Mouse (Mus musculus) hindbrain, embryonic 11.5 days (tissue): ENCODE data around the gene Prkar1a. TPM values are rescaled to one million over a fixed set of nuclear protein-coding genes. Genes with fewer than 3 reads are reported as not detected.

Experiments used
- ATAC-seq: fragments of 200-750 bp; cut with Nextera tagmentation; 2 replicates; pipeline ENCODE4 v1.8.0; 2017; ENCODE audit warnings: mild to moderate bottlenecking, moderate TSS enrichment, moderate library complexity; ENCODE audit not compliant: low FRiP score
- DNase-seq: peaks from one replicate; pipeline ENCODE4 v3.0.0-alpha.2; 2015; ENCODE audit warnings: low spot score
- H3K27ac ChIP-seq: fragments of 300-500 bp; sonication (generic); 2 replicates; pipeline ENCODE4 v1.5.1; 2014; ENCODE audit warnings: mild to moderate bottlenecking, low read depth, low read length
- H3K27me3 ChIP-seq: fragments of 300-500 bp; sonication (generic); 2 replicates; pipeline ENCODE4 v1.6.1; 2014; ENCODE audit warnings: mild to moderate bottlenecking, low read length, moderate library complexity, mixed read lengths; ENCODE audit not compliant: control insufficient read depth, insufficient read depth
- H3K36me3 ChIP-seq: fragments of 300-500 bp; sonication (generic); 2 replicates; pipeline ENCODE4 v1.6.1; 2014; ENCODE audit warnings: mild to moderate bottlenecking, low read length, moderate library complexity, mixed read lengths; ENCODE audit not compliant: control insufficient read depth, insufficient read depth
- H3K4me1 ChIP-seq: fragments of 300-500 bp; sonication (generic); replicated peaks from 2 replicates; pipeline ENCODE4 v1.6.1; 2014; ENCODE audit warnings: low read length, mixed read lengths; ENCODE audit not compliant: control insufficient read depth, insufficient read depth
- H3K4me2 ChIP-seq: fragments of 300-500 bp; sonication (generic); replicated peaks from 2 replicates; pipeline ENCODE4 v1.6.1; 2014; ENCODE audit warnings: mild to moderate bottlenecking, low read depth, low read length
- H3K4me3 ChIP-seq: fragments of 300-500 bp; sonication (generic); 2 replicates; pipeline ENCODE4 v1.5.1; 2014; ENCODE audit warnings: low read depth, low read length
- H3K9ac ChIP-seq: fragments of 300-500 bp; sonication (generic); 2 replicates; pipeline ENCODE4 v1.6.1; 2014; ENCODE audit warnings: low read depth, low read length
- H3K9me3 ChIP-seq: fragments of 300-500 bp; sonication (generic); 2 replicates; pipeline ENCODE4 v1.6.1; 2016; ENCODE audit warnings: low read length; ENCODE audit not compliant: control insufficient read depth
- WGBS: fragments of 180-500 bp; shearing (Covaris S2); extraction: QIAGEN DNeasy Blood & Tissue Kit; methylation state at CpG from one replicate; pipeline ENCODE4 v1.1.7; 2014; 5-methylcytosine and 5-hydroxymethylcytosine counted together
- polyA plus RNA-seq: library from polyadenylated mRNA; unstranded; fragments of >200 nt; fragmentation: Nextera tagmentation; extraction: Ambion mirVana; gene quantifications from 2 replicates; pipeline ENCODE4 v1.2.1, GENCODE M21; 2014

The Prkar1a gene
- polyA plus RNA-seq, 1 experiment from 2014 or later: 411 TPM

DNA sequence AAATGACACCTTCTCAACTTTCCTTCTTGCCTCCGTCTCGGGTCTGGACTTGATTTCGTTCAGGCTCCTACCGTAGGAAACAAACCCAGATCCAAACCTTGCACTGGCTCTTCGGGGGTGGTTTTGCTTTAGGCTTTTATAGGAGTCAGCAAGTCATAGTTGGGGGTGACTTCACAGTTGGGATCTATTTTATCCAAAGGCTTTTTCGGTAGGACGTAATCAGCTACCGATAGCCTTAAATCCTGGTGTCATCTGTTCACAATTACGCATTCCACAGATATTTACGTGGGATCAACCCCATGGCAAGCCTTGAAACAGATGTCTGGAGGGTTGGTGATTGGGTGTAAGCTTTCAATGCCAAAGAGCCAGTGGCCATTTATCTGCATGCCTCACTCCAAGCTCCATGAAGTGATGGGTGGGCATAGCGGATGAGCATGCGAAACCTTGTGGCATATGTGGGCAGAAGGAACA, 66.1 kb downstream of the Prkar1a start:
- no peak overlapping the region for H3K27ac ChIP-seq
- no peak overlapping the region for H3K9ac ChIP-seq
- no peak overlapping the region for H3K4me3 ChIP-seq
- H3K4me2 ChIP-seq: no peak overlapping the region
- DNase-seq: no peak
- H3K36me3 ChIP-seq: no peaks in the 10 kb centered on the region
- WGBS: 76% methylated on average over 12 of the region's 12 CpGs
- no peaks in the 10 kb centered on the region for H3K4me1 ChIP-seq
- H3K9me3 ChIP-seq: no peaks in the 10 kb centered on the region
- no peaks in the 10 kb centered on the region; the same call in 1 of the 2 replicates for H3K27me3 ChIP-seq
- ATAC-seq: no peak

DNA sequence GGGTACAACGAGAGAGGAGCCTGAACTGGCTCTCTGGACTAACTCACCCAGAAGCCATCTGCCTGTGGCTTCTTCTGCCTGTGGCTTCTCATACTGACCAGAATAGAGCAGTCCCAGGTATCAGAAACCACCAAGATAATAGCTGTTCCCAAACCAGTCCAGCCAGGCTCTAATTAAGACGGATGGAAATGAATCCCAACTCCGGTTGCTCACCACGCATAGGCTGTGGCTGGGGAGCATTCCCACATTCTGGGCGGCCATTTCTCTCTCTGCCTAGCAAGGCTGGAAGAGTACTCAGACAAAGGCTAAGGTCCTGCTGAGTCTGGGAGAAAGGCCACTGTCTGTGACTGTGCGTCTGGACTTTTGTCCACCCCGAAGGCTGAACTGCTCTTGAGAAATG, 67.8 kb downstream of the Prkar1a start:
- DNase-seq: no peak
- H3K4me3 ChIP-seq: no peak overlapping the region
- H3K9ac ChIP-seq: no peak overlapping the region
- no peaks in the 10 kb centered on the region for H3K36me3 ChIP-seq
- no peak for ATAC-seq
- 70% methylated on average over 7 of the region's 7 CpGs for WGBS
- H3K27ac ChIP-seq: no peak overlapping the region
- no peak overlapping the region for H3K4me2 ChIP-seq
- peaks cover 11% of the 10 kb centered on the region for H3K27me3 ChIP-seq
- H3K4me1 ChIP-seq: peaks cover 5% of the 10 kb centered on the region
- no peaks in the 10 kb centered on the region for H3K9me3 ChIP-seq

DNA sequence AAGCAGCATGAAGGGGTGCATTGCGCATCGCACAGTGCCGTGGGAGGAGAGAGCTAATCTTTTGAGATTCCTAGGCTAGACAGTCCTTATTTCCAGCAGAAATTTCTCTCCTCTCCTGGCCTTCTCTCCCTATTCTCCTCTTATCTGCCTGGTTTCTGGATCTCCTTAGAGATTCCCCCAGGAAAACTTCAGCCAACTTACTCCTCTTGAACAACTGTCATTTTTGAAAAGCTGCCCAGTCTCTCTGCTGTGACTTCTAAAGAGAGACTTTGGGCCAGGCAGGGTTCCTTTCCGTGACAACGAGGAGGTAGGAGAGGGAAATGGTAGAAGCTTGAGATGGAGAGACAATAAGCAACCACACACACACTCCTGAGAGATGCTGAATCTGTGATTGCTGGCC, 68.2 kb downstream of the Prkar1a start:
- Histone ChIP-seq H3K9ac (no peak overlapping the region), H3K4me3 (no peak overlapping the region), H3K36me3 (no peaks in the 10 kb centered on the region), H3K27me3 (peaks cover 12% of the 10 kb centered on the region), H3K9me3 (no peaks in the 10 kb centered on the region), H3K27ac (no peak overlapping the region), H3K4me1 (peaks cover 5% of the 10 kb centered on the region), H3K4me2 (no peak overlapping the region)
- ATAC-seq: no peak
- no peak for DNase-seq
- WGBS: 86% methylated on average over 5 of the region's 5 CpGs

DNA sequence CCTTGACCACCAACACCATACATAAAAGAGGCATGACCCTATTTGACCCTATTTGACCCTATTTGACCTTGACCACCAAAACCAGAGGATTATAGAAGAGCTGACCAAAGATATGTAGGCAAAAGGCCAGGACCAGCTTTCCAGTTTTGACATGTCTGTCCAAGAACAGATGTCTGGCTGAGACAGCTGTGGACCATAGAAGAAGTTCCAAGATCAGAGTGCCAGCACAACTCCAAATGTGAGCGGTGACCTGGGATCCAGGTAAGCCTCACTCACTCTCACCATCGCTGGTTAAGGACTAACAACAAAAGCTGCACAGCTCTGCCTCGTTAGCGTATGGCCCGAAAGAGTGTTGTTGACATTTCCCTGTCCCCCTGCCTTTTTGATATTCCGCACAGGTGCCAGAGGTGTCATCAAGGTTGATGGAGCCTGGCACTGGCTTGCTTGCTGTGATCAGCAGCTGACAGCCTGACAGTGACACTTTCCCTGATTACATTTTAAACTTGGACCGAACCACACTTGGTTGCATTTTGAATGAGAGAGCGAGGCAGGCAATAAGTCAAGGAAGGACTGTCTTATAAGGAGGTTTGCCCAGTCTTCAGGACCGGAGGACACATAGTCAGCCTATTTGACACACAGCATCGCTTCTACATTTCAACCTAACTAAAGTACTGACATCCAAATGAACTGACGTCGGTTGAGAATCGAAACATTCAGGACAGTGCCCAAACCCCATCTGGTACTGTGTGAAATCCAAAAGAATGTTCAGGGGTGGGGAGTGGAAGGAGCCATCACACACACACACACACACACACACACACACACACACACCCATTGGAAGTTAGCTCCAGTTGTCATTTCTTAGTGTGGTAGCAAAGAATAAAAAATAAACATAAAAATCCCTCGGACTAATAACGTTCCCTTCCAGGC, 69.0 kb downstream of the Prkar1a start:
- Histone ChIP-seq H3K9me3 (no peaks in the 10 kb centered on the region), H3K27ac (no peak overlapping the region), H3K4me1 (peaks cover 5% of the 10 kb centered on the region), H3K4me2 (no peak overlapping the region), H3K9ac (no peak overlapping the region), H3K27me3 (peaks cover 12% of the 10 kb centered on the region), H3K4me3 (no peak overlapping the region), H3K36me3 (no peaks in the 10 kb centered on the region)
- WGBS: 89% methylated on average over 15 of the region's 15 CpGs
- DNase-seq (no peak), ATAC-seq (no peak)

Other genes starting within 250 kb of the Prkar1a start
- gene 9930022D16Rik, start 235.5 kb upstream of the Prkar1a start, polyA plus RNA-seq: not detected in 2 replicates
- gene Amz2, start 223.5 kb upstream of the Prkar1a start, polyA plus RNA-seq: 49.9 and 50.4 TPM in 2 replicates
- gene Arsg, start 176.0 kb upstream of the Prkar1a start, polyA plus RNA-seq: 3.1 and 4.2 TPM in 2 replicates
- gene Slc16a6, start 175.8 kb upstream of the Prkar1a start, polyA plus RNA-seq: 4.6 and 6.0 TPM in 2 replicates
- gene Wipi1, start 37.4 kb upstream of the Prkar1a start, polyA plus RNA-seq: 12.2 and 12.3 TPM in 2 replicates
- 1.9 and 3.0 TPM in 2 replicates for gene Fam20a, start 72.9 kb downstream of the Prkar1a start, polyA plus RNA-seq
- gene 1700012B07Rik, start 178.6 kb downstream of the Prkar1a start, polyA plus RNA-seq: not detected in 2 replicates